Mouse (Mus musculus): ENCODE data around the gene Prmt3. TPM values are rescaled to one million over a fixed set of nuclear protein-coding genes. Genes with fewer than 3 reads are reported as not detected.

The Prmt3 gene
- total RNA-seq, 1 experiment from 2014 or later: 30.1 TPM

DNA sequence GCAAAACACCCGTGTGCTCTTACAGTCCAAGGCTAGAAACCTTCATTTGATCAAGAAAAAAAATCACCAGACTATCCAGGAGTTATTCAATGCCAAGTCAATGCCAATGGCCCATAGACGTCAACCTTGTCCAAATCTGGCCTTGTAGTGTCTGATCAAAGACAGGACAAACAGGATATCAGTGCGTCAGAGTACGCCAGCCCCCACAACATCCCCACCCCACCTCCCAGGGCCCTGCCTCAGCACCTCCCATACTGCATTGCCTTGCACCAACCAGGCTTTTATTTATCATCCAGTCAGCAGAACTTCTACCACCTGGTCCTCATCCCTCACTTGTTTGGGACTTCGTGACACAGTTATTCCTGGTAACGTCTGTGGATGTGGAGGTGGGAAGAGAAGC, 117.2 kb downstream of the Prmt3 start:
- no peak for ATAC-seq (ENCODE audit: extremely low read depth, insufficient number of reproducible peaks, low FRiP score, poor library complexity, severe bottlenecking)

DNA sequence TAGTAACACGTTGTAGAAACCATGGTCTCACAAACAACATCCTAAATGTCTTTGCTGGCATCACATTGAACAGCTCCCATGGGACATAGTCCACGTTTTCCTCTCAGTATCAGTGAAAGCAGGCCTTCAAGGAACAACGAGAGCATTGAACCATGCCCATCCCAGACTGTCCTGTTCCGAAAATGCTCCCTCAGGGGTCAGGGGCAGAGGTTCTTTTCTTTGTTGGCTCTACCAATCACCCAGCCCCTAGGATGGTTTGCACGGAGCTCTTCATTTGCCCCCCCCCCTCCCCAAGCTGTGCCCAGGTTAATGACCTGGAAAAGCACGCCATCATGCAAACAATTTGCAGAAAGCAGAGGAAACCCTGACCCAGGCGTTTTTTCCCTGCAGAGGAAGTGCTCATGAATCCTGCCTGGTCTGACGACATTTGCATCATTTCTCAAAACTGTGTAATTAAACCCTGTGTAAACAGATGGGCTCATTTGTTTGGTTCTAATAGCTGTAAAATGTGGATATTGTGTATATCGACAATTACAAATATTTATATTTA, 123.9 kb downstream of the Prmt3 start:
- no peak for ATAC-seq (ENCODE audit: extremely low read depth, insufficient number of reproducible peaks, low FRiP score, poor library complexity, severe bottlenecking)

DNA sequence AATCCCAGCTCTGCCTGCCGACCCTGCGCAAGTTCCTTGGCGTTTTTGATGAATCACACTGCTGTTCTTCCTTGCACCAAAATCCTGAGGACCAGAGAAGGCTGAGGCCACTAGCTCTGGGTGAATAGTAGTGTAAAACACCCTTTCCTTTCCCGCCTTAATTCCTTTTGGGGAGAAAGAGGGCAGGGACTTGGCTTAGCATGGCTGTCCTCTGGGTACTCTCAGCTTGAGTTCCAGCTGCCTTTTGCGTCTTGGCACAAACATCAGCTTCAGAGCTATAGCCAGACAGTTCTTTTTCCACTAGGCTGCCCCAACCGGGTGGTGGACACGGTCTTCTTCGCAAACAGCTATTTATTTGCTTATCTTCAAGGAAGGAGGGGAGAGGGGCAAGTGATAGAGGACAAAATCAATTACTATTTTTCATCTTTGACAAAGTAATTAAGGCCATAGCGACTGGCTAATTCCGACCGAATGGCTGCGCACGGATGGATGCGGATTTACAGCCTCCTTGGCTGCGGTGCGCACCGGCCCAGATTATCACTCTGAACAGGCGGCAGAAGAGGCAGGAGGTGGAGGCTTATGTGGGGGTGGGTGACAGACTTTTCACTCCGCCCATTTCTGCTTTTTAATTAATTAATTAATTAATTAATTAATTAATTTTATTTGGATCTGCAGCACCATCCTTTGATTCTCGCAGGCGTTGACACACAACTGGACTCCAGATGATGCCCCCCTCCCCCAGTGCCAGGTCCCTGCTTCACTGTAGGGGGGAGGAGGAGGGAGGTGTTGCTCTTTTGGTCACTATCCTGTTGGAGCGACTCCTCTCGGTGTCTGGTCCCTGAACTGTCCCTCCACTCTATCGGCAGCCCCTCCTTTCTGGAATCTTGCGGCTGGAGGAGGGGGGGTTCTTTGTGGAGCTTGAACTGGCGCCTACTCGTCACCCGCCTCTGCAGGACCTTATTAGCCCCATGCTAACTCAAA, 129.3 kb downstream of the Prmt3 start:
- ATAC-seq (ENCODE audit: extremely low read depth, insufficient number of reproducible peaks, low FRiP score, poor library complexity, severe bottlenecking): no peak

Other genes with a start within 250 kb of the Prmt3 start
- not detected in 2 replicates for gene Dbx1, start 141.5 kb upstream of the Prmt3 start, total RNA-seq (2017)
- gene Htatip2, start 19.2 kb upstream of the Prmt3 start, total RNA-seq (2017): 13.4 and 22.3 TPM in 2 replicates
- not detected in 2 replicates for gene Slc6a5, start 131.8 kb downstream of the Prmt3 start, total RNA-seq (2017)
- not detected in 2 replicates for gene Nell1, start 196.5 kb downstream of the Prmt3 start, total RNA-seq (2017)